In genomic region chr5:149052421-149053338, GRCm38 (mm10) we compare ENCODE assay signal across 8 mouse cellular contexts. TPM values are rescaled to one million over a fixed set of nuclear protein-coding genes. Genes with fewer than 3 reads are reported as not detected.
DNase-seq lines count a peak whose midpoint lies in the region; ATAC-seq and TF ChIP-seq lines count a peak whose summit lies in the region.

No protein-coding gene starts in this region.

- DNase-seq in 3134 (ENCODE audit: extremely low read depth, insufficient read length, low spot score) = peak; percentile 94
- peak; percentile 98 to 99 for DNase-seq in adrenal gland, postnatal 36 days
- DNase-seq in heart, adult 18-20 months = peak; percentile 98 to 99
- peak; percentile 99 for DNase-seq in kidney, adult 2 months
- peak; percentile 97 to 99 for DNase-seq in spleen, postnatal 10 days (ENCODE audit: low spot score in 2 of 2)

- H3K9me3 ChIP-seq in embryonic facial prominence, embryonic 13.5 days = no peaks in the 10 kb centered on the region
- no peaks in the 10 kb centered on the region for H3K9me3 ChIP-seq in limb, embryonic 12.5 days
- no peaks in the 10 kb centered on the region for H3K9me3 ChIP-seq in midbrain, embryonic 16.5 days (replicated peaks; ENCODE audit: control insufficient read depth, low read length, poor library complexity, severe bottlenecking)

- H3K9ac ChIP-seq in embryonic facial prominence, embryonic 13.5 days = peak overlapping the region; percentile 100
- peak overlapping the region; percentile 100 for H3K9ac ChIP-seq in limb, embryonic 12.5 days (replicated peaks)
- peak overlapping the region; percentile 93 for H3K9ac ChIP-seq in midbrain, embryonic 16.5 days (ENCODE audit: low read depth, low read length)

- peaks cover 15% of the 10 kb centered on the region for H3K4me1 ChIP-seq in embryonic facial prominence, embryonic 13.5 days
- peaks cover 2% of the 10 kb centered on the region; the same call in 1 of the 2 replicates for H3K4me1 ChIP-seq in kidney, adult 2 months (ENCODE audit: control insufficient read depth, insufficient read depth, low read length)
- H3K4me1 ChIP-seq in limb, embryonic 12.5 days (replicated peaks) = peaks cover 15% of the 10 kb centered on the region
- H3K4me1 ChIP-seq in midbrain, embryonic 16.5 days (ENCODE audit: control insufficient read depth, insufficient read depth, low read length) = peaks cover 18% of the 10 kb centered on the region

- under 1% methylated on average over 108 of the region's 110 CpGs for WGBS in embryonic facial prominence, embryonic 13.5 days
- 2% methylated on average over 107 of the region's 110 CpGs for WGBS in kidney, adult 2 months
- WGBS in limb, embryonic 12.5 days = under 1% methylated on average over 97 of the region's 110 CpGs
- whole genome bisulfite sequencing in midbrain, embryonic 16.5 days = under 1% methylated on average over 95 of the region's 110 CpGs

- ATAC-seq in embryonic facial prominence, embryonic 13.5 days (ENCODE audit: insufficient number of reproducible peaks, insufficient read depth, low FRiP score, low TSS enrichment, low read depth) = peak; percentile 96
- peak; percentile 97 for ATAC-seq in limb, embryonic 12.5 days (ENCODE audit: insufficient number of reproducible peaks, insufficient read depth, low FRiP score, low TSS enrichment, low read depth)
- peak; percentile 98 for ATAC-seq in midbrain, embryonic 16.5 days

- TF ChIP-seq CTCF in kidney, adult 2 months (conservative IDR thresholded peaks at IDR 0.05; ENCODE audit: insufficient read depth, insufficient read length, low read depth, low read length) = no peak

- H3K4me2 ChIP-seq in embryonic facial prominence, embryonic 13.5 days = peak overlapping the region; percentile 93
- peak overlapping the region; percentile 92 for H3K4me2 ChIP-seq in limb, embryonic 12.5 days
- peak overlapping the region; percentile 84 for H3K4me2 ChIP-seq in midbrain, embryonic 16.5 days (ENCODE audit: low read length)

- peak overlapping the region; percentile 89 for H3K4me3 ChIP-seq in embryonic facial prominence, embryonic 13.5 days
- peak overlapping the region; percentile 82 for H3K4me3 ChIP-seq in kidney, adult 2 months (ENCODE audit: insufficient read depth, low read depth, low read length)
- peak overlapping the region; percentile 88 for H3K4me3 ChIP-seq in limb, embryonic 12.5 days (replicated peaks)
- H3K4me3 ChIP-seq in midbrain, embryonic 16.5 days (ENCODE audit: low read depth, low read length) = peak overlapping the region; percentile 83

- no peaks in the 10 kb centered on the region for H3K27me3 ChIP-seq in embryonic facial prominence, embryonic 13.5 days
- H3K27me3 ChIP-seq in kidney, adult 2 months (replicated peaks; ENCODE audit: control insufficient read depth, insufficient read depth, low read length) = no peaks in the 10 kb centered on the region
- no peaks in the 10 kb centered on the region for H3K27me3 ChIP-seq in limb, embryonic 12.5 days
- no peaks in the 10 kb centered on the region for H3K27me3 ChIP-seq in midbrain, embryonic 16.5 days (ENCODE audit: control insufficient read depth, insufficient read depth, low read depth, low read length)

- TF ChIP-seq POLR2A in kidney, adult 2 months (IDR thresholded peaks at IDR 0.05; ENCODE audit: low read depth, low read length) = peak; percentile 45

- peaks cover 8% of the 10 kb centered on the region; the same call in 1 of the 2 replicates for H3K36me3 ChIP-seq in embryonic facial prominence, embryonic 13.5 days
- no peaks in the 10 kb centered on the region; the same call in 1 of the 2 replicates for H3K36me3 ChIP-seq in kidney, adult 2 months (ENCODE audit: control insufficient read depth, insufficient read depth, low read length)
- H3K36me3 ChIP-seq in limb, embryonic 12.5 days = peaks cover 16% of the 10 kb centered on the region
- H3K36me3 ChIP-seq in midbrain, embryonic 16.5 days (ENCODE audit: control insufficient read depth, insufficient read depth, low read length) = peaks cover 4% of the 10 kb centered on the region; the same call in 1 of the 2 replicates

- peak overlapping the region; percentile 100 for H3K27ac ChIP-seq in embryonic facial prominence, embryonic 13.5 days
- peak overlapping the region; percentile 92 for H3K27ac ChIP-seq in kidney, adult 2 months (ENCODE audit: insufficient read depth, low read depth, low read length)
- H3K27ac ChIP-seq in limb, embryonic 12.5 days = peak overlapping the region; percentile 100
- H3K27ac ChIP-seq in midbrain, embryonic 16.5 days (ENCODE audit: low read length) = peak overlapping the region; percentile 99

RNA-seq across cellular contexts. Expression of gene Gm42791, which starts 57.7 kb away (rescaled TPM):
- 1 to 10 TPM; 4.2 to 5.7 TPM for total RNA-seq in adrenal gland, postnatal 36 days (2021)
- polyA plus RNA-seq in embryonic facial prominence, embryonic 13.5 days (2015; fragmentation: Nextera tagmentation; extraction: Ambion mirVana) = 1.6 and 2.4 TPM in 2 replicates
- 1 to 10 TPM; 2.7 to 5.3 TPM for total RNA-seq in heart, adult 18-20 months (2021)
- not detected in 2 replicates for polyA plus RNA-seq in kidney, adult 2 months (2012; rRNA removed)
- 0.99 and 2.6 TPM in 2 replicates for polyA plus RNA-seq in limb, embryonic 12.5 days (2016; fragmentation: Nextera tagmentation; extraction: Ambion mirVana)
- polyA plus RNA-seq in midbrain, embryonic 16.5 days (2015; fragmentation: Nextera tagmentation; extraction: Ambion mirVana) = 5.7 and 6.7 TPM in 2 replicates

Comparison
In these comparisons a context has a peak if more than half of its experiments do, and no peak if none do; other contexts are left out.
1. Peak in every context shown above with its lines: DNase-seq, ATAC-seq, H3K4me3 ChIP-seq and H3K27ac ChIP-seq.